Mouse (Mus musculus) kidney, adult 8-10 months (tissue): Measurements from ENCODE around the gene Pfdn5.

Source experiments
- DNase-seq, 2 experiments: peaks; one replicate each; pipeline ENCODE4 v3.0.0; 2022

The Pfdn5 gene

DNA sequence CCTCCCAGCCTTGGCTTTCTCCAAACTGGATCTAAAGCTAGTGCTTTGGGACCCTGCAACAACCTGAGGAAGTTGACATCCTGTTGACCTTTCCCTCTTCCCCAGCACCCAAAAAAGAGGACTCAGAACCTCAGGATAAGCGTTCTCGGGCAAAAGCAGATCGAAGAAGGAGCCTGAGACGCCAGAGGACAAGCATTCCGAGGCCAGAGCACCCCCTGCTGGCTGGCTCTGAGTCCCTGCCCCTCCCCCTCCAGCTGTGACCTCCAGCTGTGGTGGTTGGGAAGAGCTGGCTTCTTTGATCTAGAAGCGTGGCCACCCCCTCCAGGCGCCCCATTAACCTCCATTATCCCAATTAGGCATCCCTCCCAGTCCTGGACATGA, 51.2 kb downstream of the Pfdn5 start:
- peak; percentile 86 to 94 for DNase-seq

DNA sequence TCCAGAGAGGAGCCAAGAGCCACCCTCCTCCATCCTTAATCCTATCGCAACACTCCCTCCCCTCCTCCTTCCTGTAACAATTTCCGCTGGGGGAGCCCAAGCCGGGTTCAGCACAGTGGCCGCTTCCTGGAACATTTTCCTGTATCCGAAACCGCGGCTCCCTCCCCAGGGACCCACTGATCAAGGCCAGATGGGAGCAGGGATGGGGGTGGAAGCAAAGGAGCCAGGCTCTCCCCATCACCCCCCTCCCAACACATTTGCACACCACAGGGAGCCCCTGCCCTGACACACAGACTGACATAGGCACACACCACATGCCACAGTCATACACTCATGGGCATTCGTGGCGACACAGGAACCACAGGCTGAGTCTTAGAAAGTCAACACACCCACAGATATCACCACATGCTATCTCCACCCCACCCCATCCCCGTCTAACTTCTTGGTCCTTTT, 51.9 kb downstream of the Pfdn5 start:
- DNase-seq, result peak; percentile 70 to 73
